Mouse (Mus musculus): ENCODE results near the gene Tfcp2l1. TPM values are rescaled to one million over a fixed set of nuclear protein-coding genes. Genes with fewer than 3 reads are reported as not detected.
"Not testable (repeated sequence)": the region's sequence is repeated elsewhere in the genome, so short reads cannot be mapped to it uniquely, and the experiment has no call there.

The Tfcp2l1 gene
- total RNA-seq (2021): under 1 TPM; 0.83 to 0.95 TPM

- peak; percentile 88 for DNase-seq
These were observed at the start of gene Tfcp2l1 for GRCm38 (mm10) chr1:118627781-118628464. Gene Tfcp2l1 (plus strand): TSS chr1:118627945.

- no peak for DNase-seq
These were observed 47.5 kb upstream of the Tfcp2l1 start for GRCm38 (mm10) chr1:118580174-118580702.

- DNase-seq: no peak
These were observed 46.6 kb upstream of the Tfcp2l1 start for GRCm38 (mm10) chr1:118581179-118581578.

- no peak for DNase-seq
These were observed 38.0 kb upstream of the Tfcp2l1 start for GRCm38 (mm10) chr1:118589721-118590120.

- DNase-seq: peak; percentile 47
These were observed 34.8 kb upstream of the Tfcp2l1 start for GRCm38 (mm10) chr1:118592933-118593332.

GRCm38 (mm10) chr1:118595395-118595794 is 32.4 kb upstream of the Tfcp2l1 start:
- no peak for DNase-seq

- DNase-seq: no peak
These were observed 30.1 kb upstream of the Tfcp2l1 start for GRCm38 (mm10) chr1:118597475-118598213.

GRCm38 (mm10) chr1:118598339-118598738 is 29.4 kb upstream of the Tfcp2l1 start:
- no peak for DNase-seq

GRCm38 (mm10) chr1:118613631-118614183 is 14.0 kb upstream of the Tfcp2l1 start:
- DNase-seq: no peak

GRCm38 (mm10) chr1:118621055-118621454 is 6.7 kb upstream of the Tfcp2l1 start:
- not testable (repeated sequence) for DNase-seq

- DNase-seq: no peak
These were observed 4.9 kb upstream of the Tfcp2l1 start for GRCm38 (mm10) chr1:118622857-118623256.

- no peak for DNase-seq
These were observed 2.3 kb upstream of the Tfcp2l1 start for GRCm38 (mm10) chr1:118625461-118625860.

GRCm38 (mm10) chr1:118625921-118626320 is 1.8 kb upstream of the Tfcp2l1 start:
- no peak for DNase-seq

GRCm38 (mm10) chr1:118626452-118626851 is 1.3 kb upstream of the Tfcp2l1 start:
- DNase-seq: no peak

GRCm38 (mm10) chr1:118633415-118633980 is 5.8 kb downstream of the Tfcp2l1 start:
- no peak for DNase-seq

GRCm38 (mm10) chr1:118642296-118642999 is 14.7 kb downstream of the Tfcp2l1 start:
- no peak for DNase-seq

GRCm38 (mm10) chr1:118643138-118643979 is 15.6 kb downstream of the Tfcp2l1 start:
- no peak for DNase-seq

- DNase-seq: no peak
These were observed 18.0 kb downstream of the Tfcp2l1 start for GRCm38 (mm10) chr1:118645701-118646100.

- no peak for DNase-seq
These were observed 20.3 kb downstream of the Tfcp2l1 start for GRCm38 (mm10) chr1:118648015-118648414.

GRCm38 (mm10) chr1:118649933-118650770 is 22.4 kb downstream of the Tfcp2l1 start:
- DNase-seq: no peak

- DNase-seq: no peak
These were observed 23.0 kb downstream of the Tfcp2l1 start for GRCm38 (mm10) chr1:118650771-118651080.
